Mouse (Mus musculus) intestine, embryonic 14.5 days (tissue): ENCODE measurements around the gene Gm20662. TPM values are rescaled to one million over a fixed set of nuclear protein-coding genes. Genes with fewer than 3 reads are reported as not detected.

Source experiments
- ATAC-seq: fragments of 200-750 bp; cut with Nextera tagmentation; replicated peaks from 2 replicates; pipeline ENCODE4 v1.8.0; 2017; ENCODE audit warnings: low read depth, moderate number of reproducible peaks, moderate TSS enrichment, moderate library complexity; ENCODE audit not compliant: low FRiP score, low TSS enrichment
- DNase-seq: peaks from one replicate; pipeline ENCODE4 v3.0.0-alpha.2; 2018; ENCODE audit warnings: low spot score
- H3K27ac ChIP-seq: fragments of 300-500 bp; sonication (generic); 2 replicates; pipeline ENCODE4 v1.5.1; 2014; ENCODE audit warnings: low read depth, mild to moderate bottlenecking, control low read depth
- H3K27me3 ChIP-seq: fragments of 300-500 bp; sonication (generic); replicated peaks from 2 replicates; pipeline ENCODE4 v1.6.1; 2014; ENCODE audit warnings: low read length, control low read depth; ENCODE audit not compliant: control insufficient read depth, insufficient read depth
- H3K36me3 ChIP-seq: fragments of 300-500 bp; sonication (generic); 2 replicates; pipeline ENCODE4 v1.6.1; 2014; ENCODE audit warnings: low read length, control low read depth; ENCODE audit not compliant: control insufficient read depth, insufficient read depth
- H3K4me1 ChIP-seq: fragments of 300-500 bp; sonication (generic); replicated peaks from 2 replicates; pipeline ENCODE4 v1.6.1; 2014; ENCODE audit warnings: low read length, control low read depth, mixed read lengths; ENCODE audit not compliant: control insufficient read depth, insufficient read depth
- H3K4me2 ChIP-seq: fragments of 300-500 bp; sonication (generic); 2 replicates; pipeline ENCODE4 v1.6.1; 2014; ENCODE audit warnings: low read length
- H3K4me3 ChIP-seq: fragments of 300-500 bp; sonication (generic); 2 replicates; pipeline ENCODE4 v1.5.1; 2014; ENCODE audit warnings: low read depth, low read length, control low read depth, mixed read lengths
- H3K9ac ChIP-seq: fragments of 300-500 bp; sonication (generic); 2 replicates; pipeline ENCODE4 v1.6.1; 2014; ENCODE audit warnings: mild to moderate bottlenecking, low read length
- H3K9me3 ChIP-seq: fragments of 300-500 bp; sonication (generic); 2 replicates; pipeline ENCODE4 v1.6.1; 2016; ENCODE audit warnings: low read length, control low read depth; ENCODE audit not compliant: control insufficient read depth
- WGBS: fragments of 180-500 bp; shearing (Covaris S2); extraction: QIAGEN DNeasy Blood & Tissue Kit; methylation state at CpG from one replicate; pipeline ENCODE4 v1.1.7; 2014; 5-methylcytosine and 5-hydroxymethylcytosine counted together
- polyA plus RNA-seq: library from polyadenylated mRNA; unstranded; fragments of >200 nt; fragmentation: Nextera tagmentation; extraction: Ambion mirVana; gene quantifications from 2 replicates; pipeline ENCODE4 v1.2.1, GENCODE M21; 2014

Gm20662 gene
- polyA plus RNA-seq, 1 experiment from 2014 or later: 0.42 TPM

DNA sequence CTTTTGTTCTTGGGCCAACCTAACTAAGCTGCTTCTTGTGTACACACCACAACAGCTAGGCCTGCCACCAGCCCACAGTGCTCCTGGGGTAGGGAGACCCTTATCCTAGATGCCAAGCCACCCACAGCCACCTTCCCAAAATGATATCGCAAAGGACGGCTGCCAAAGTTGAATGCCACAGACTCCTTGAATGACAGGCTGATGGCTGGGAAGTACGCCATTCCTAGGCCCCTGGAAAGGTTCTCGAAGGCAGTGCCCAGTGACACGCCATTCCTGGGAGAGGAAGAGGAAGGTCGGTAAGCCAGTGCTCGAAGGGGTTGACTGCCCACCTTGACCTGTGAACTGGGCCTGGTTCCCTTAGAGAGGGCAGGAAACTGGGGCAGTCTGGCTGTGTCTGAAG is 73.4 kb downstream of the Gm20662 start:
- Histone ChIP-seq H3K4me3 (no peak overlapping the region), H3K27me3 (no peaks in the 10 kb centered on the region), H3K4me2 (no peak overlapping the region), H3K36me3 (peaks cover 17% of the 10 kb centered on the region; the same call in 1 of the 2 replicates), H3K4me1 (no peaks in the 10 kb centered on the region), H3K9me3 (no peaks in the 10 kb centered on the region), H3K9ac (no peak overlapping the region), H3K27ac (no peak overlapping the region)
- ATAC-seq (no peak), DNase-seq (no peak)
- WGBS: 89% methylated on average over 7 of the region's 7 CpGs

DNA sequence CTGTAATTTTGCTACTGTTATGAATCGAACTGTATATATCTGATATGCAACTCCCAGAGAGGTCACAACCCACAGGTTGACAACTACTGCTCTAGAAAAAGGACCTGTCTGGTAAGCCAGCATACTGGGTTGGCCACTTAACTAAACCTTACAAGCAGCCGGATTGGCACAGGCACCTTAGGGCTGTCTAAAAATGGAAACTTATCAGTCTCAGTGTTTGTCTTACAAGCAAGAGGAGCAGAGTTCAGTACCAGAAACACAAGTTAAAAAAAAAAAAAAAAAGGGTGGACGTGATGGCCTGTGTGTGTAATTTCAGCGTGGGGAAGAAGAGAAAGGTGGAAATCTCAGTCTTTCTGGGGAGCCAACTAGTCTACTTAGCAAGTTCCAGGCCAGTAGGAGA is 75.7 kb downstream of the Gm20662 start:
- no peak for ATAC-seq
- no peak for DNase-seq
- H3K9ac ChIP-seq: no peak overlapping the region

DNA sequence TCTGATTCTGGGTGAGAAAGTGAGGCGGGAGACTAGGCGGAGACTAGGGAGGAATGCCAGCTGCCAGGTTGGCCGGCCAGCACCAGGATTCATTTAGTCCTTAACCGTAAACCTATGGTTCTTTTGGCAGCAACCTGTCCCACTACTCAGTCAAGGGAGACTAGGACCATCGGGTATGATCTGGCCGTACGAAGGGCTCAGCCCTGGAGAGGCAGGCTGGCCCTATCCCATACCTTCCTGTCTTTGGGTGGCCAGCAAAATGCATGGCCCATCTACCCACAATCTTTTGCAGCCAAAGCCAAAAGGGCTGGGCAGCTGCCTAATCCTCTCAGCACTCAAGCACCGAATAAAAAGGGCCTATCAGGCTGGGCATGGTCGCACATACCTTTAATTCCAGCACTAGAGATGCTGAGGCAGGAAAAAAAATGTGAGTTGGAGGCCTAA is 76.4 kb downstream of the Gm20662 start:
- WGBS: 56% methylated on average over 9 of the region's 9 CpGs

More for the DNA sequence above, 75.7 kb downstream of the Gm20662 start:
- peaks cover 17% of the 10 kb centered on the region; the same call in 1 of the 2 replicates for H3K36me3 ChIP-seq
- no peak overlapping the region for H3K4me2 ChIP-seq
- 77% methylated on average over 4 of the region's 4 CpGs for WGBS
- no peak overlapping the region for H3K27ac ChIP-seq
- no peaks in the 10 kb centered on the region for H3K27me3 ChIP-seq
- no peaks in the 10 kb centered on the region for H3K4me1 ChIP-seq
- no peak overlapping the region for H3K4me3 ChIP-seq
- H3K9me3 ChIP-seq: no peaks in the 10 kb centered on the region

DNA sequence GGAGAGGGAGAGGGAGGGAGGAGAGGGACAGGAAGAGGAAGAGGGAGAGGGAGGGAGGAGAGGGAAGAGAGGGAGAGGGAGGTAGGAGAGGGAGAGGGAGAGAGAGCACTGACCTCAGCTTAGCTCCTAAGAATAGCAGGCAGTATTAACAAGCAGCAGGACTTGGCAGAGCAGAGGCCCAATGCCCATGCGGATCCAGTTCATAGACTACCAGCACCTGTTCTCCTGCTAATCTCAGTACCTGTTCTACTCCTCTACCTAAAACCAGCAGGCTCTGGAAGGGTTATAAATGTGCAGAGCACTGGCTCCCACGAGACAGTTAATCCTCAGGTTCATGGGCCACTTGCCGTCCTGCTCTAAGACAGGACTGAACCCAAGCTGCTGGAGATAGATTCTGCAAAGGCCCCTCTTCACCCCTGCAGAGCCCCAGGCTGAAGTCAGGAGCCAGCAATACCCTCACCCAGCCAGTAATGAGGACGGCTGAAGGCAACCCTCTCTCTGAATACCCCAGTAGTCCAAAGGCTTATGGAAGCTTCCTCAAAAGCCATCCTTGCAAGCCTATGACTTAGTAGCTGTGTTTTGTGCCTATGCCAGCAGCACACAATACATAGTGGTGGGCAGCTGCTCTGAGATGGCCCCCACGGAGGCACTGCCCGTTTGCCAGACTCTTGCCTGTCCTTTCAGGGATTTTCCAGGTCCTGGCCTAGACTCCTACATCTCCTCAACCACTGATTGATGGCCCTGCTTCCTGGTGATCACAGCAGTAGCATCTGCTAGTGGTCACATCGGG is 77.2 kb downstream of the Gm20662 start:
- 63% methylated on average over 7 of the region's 7 CpGs for WGBS
- Histone ChIP-seq H3K9ac (no peak overlapping the region), H3K27me3 (no peaks in the 10 kb centered on the region), H3K9me3 (no peaks in the 10 kb centered on the region), H3K4me3 (no peak overlapping the region), H3K4me1 (peaks cover 6% of the 10 kb centered on the region; the same call in 1 of the 2 replicates), H3K36me3 (peaks cover 17% of the 10 kb centered on the region; the same call in 1 of the 2 replicates), H3K4me2 (no peak overlapping the region), H3K27ac (no peak overlapping the region)
- no peak for ATAC-seq
- DNase-seq: no peak

More for the DNA sequence above, 76.4 kb downstream of the Gm20662 start:
- ATAC-seq (no peak), DNase-seq (no peak)
- Histone ChIP-seq H3K9me3 (no peaks in the 10 kb centered on the region), H3K36me3 (peaks cover 17% of the 10 kb centered on the region; the same call in 1 of the 2 replicates), H3K4me2 (no peak overlapping the region), H3K27ac (0 out of 2 replicates have a peak overlapping the region, but pooled peaks have one; percentile 2), H3K4me3 (no peak overlapping the region), H3K9ac (no peak overlapping the region), H3K4me1 (no peaks in the 10 kb centered on the region), H3K27me3 (no peaks in the 10 kb centered on the region)

DNA sequence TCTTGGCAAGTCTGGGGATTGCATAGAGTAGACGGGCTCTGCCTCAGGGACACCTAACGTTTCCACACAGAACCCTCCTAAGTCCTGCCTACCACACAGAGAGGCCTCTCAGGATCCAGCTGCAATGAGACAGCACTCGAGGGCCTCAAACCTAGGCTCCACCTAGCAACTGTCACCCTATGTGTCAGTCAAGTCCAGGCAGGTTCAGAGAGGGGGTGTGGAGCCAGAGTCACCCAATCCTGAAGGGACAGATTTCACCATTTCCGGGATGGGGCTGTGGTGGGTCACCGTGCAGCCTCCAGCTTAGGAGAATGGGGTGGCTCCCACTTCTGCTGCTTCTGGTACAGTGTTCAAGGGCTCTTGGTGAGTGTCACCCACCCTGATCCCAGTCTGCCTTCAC is 84.0 kb downstream of the Gm20662 start, which contains the start of gene Mst1:
Gene Mst1, plus strand, starts transcription at position 269 of the 400 bp plus-strand sequence.
- Histone ChIP-seq H3K27me3 (peaks cover 37% of the 10 kb centered on the region), H3K4me2 (peak within 1 kb of the TSS; percentile 95), H3K9me3 (no peaks in the 10 kb centered on the region), H3K4me1 (peaks cover 9% of the 10 kb centered on the region; the same call in 1 of the 2 replicates), H3K36me3 (peaks cover 11% of the 10 kb centered on the region), H3K9ac (peak within 1 kb of the TSS; percentile 94), H3K4me3 (peak within 1 kb of the TSS; percentile 95), H3K27ac (no peak within 1 kb of the TSS)
- ATAC-seq (no peak), DNase-seq (no peak)
- 82% methylated on average over 5 of the region's 5 CpGs for WGBS

DNA sequence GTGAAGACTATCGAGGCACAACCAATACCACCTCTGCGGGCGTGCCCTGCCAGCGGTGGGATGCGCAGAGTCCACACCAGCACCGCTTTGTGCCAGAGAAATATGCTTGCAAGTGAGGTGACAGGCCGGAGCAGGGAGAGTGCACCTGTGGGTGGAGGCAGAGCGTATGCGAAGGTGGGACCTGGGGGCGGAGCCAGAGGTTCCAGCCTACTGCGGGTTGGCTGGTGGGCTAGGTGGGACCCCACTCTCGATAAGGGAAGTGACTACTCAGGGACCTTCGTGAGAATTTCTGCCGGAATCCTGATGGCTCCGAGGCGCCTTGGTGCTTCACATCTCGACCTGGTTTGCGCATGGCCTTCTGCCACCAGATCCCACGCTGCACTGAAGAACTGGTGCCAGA is 86.4 kb downstream of the Gm20662 start:
- WGBS: 5% methylated on average over 19 of the region's 19 CpGs
- peak; percentile 62 for DNase-seq
- H3K27ac ChIP-seq: no peak overlapping the region
- ATAC-seq: no peak
- peaks cover 35% of the 10 kb centered on the region for H3K36me3 ChIP-seq
- no peaks in the 10 kb centered on the region for H3K9me3 ChIP-seq
- no peak overlapping the region for H3K9ac ChIP-seq
- no peak overlapping the region for H3K4me3 ChIP-seq
- peaks cover 37% of the 10 kb centered on the region for H3K27me3 ChIP-seq
- H3K4me1 ChIP-seq: peaks cover 9% of the 10 kb centered on the region; the same call in 1 of the 2 replicates
- H3K4me2 ChIP-seq: peak overlapping the region; percentile 18

DNA sequence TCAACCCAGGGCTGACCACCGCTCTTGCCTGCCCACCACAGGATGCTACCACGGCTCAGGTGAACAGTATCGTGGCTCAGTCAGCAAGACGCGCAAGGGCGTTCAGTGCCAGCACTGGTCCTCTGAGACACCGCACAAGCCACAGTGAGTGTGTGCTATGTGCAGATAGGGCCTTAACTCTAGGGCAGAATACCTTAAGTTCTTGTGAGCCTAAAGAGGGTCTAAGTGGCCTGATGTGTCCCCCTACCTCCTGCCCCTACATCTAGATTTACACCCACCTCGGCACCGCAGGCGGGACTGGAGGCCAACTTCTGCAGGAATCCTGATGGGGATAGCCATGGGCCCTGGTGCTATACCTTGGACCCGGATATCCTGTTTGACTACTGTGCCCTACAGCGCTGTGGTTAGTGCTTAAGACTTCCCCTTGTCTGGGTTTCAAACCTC is 86.9 kb downstream of the Gm20662 start, which contains the start of gene Rnf123:
Gene Rnf123, minus strand, starts transcription at position 359 of the 444 bp plus-strand sequence.
- DNase-seq: peak; percentile 54
- Histone ChIP-seq H3K9me3 (no peaks in the 10 kb centered on the region), H3K9ac (no peak within 1 kb of the TSS), H3K4me1 (peaks cover 6% of the 10 kb centered on the region; the same call in 1 of the 2 replicates), H3K4me3 (no peak within 1 kb of the TSS), H3K27me3 (peaks cover 37% of the 10 kb centered on the region), H3K4me2 (peak within 1 kb of the TSS; percentile 18), H3K27ac (no peak within 1 kb of the TSS), H3K36me3 (peaks cover 39% of the 10 kb centered on the region)
- WGBS: 34% methylated on average over 12 of the region's 12 CpGs
- no peak for ATAC-seq

DNA sequence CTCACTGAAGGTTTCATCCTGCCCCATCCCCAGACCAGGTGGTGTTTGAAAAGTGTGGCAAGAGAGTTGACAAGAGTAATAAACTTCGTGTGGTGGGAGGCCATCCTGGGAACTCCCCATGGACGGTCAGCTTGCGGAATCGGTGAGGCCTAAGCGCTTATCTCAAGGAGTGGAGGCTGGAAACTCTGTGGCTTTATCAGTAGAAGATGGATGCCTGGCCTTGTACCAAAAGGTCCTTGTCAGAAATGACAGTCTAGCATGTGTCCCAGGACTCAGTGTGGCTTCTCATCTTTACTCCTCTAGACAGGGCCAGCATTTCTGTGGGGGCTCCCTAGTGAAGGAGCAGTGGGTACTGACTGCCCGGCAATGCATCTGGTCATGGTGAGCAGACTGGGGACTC is 87.4 kb downstream of the Gm20662 start:
- WGBS: 72% methylated on average over 6 of the region's 6 CpGs
- H3K9ac ChIP-seq: no peak overlapping the region

More for the DNA sequence above, 87.4 kb downstream of the Gm20662 start:
- no peak for ATAC-seq
- Histone ChIP-seq H3K9me3 (no peaks in the 10 kb centered on the region), H3K4me3 (no peak overlapping the region), H3K4me2 (no peak overlapping the region), H3K27ac (no peak overlapping the region), H3K27me3 (peaks cover 37% of the 10 kb centered on the region), H3K4me1 (0 out of 2 replicates have a peak, but pooled peaks cover under 1% of the 10 kb centered on the region), H3K36me3 (peaks cover 45% of the 10 kb centered on the region)
- no peak for DNase-seq
